Mouse (Mus musculus) ES-E14 (cell line): ENCODE results near the gene Zzz3.

ENCODE experiments used
- CHD2 ChIP-seq: IDR thresholded peaks from 2 replicates; pipeline ENCODE4 v1.6.1; 2014; ENCODE audit warnings: mild to moderate bottlenecking, low read depth, low read length, inconsistent platforms
- HCFC1 ChIP-seq: IDR thresholded peaks from 2 replicates; pipeline ENCODE4 v1.6.1; 2012; ENCODE audit warnings: low read length, inconsistent platforms, borderline replicate concordance; ENCODE audit not compliant: insufficient read depth
- ZC3H11A ChIP-seq: IDR thresholded peaks from 2 replicates; pipeline ENCODE4 v1.6.1; 2012; ENCODE audit warnings: low read depth, mild to moderate bottlenecking, inconsistent platforms, low read length, borderline replicate concordance
- ZNF384 ChIP-seq: IDR thresholded peaks from 2 replicates; pipeline ENCODE4 v1.6.1; 2012; ENCODE audit warnings: low read depth, low read length, inconsistent platforms

- TF ChIP-seq CHD2 (no peak), ZC3H11A (no peak), HCFC1 (no peak), ZNF384 (no peak)
Measured at GRCm38 (mm10) chr3:152402671-152403066, 7.4 kb downstream of the Zzz3 start.
